Mouse (Mus musculus): ENCODE results near the gene Skint8. TPM values are rescaled to one million over a fixed set of nuclear protein-coding genes. Genes with fewer than 3 reads are reported as not detected.
"Not testable (repeated sequence)": the region's sequence is repeated elsewhere in the genome, so short reads cannot be mapped to it uniquely, and the experiment has no call there.

Gene Skint8
- total RNA-seq (2014; fragmentation: Nextera tagmentation) (not detected in 2 replicates), total RNA-seq (2017) (not detected in 2 replicates)

DNA sequence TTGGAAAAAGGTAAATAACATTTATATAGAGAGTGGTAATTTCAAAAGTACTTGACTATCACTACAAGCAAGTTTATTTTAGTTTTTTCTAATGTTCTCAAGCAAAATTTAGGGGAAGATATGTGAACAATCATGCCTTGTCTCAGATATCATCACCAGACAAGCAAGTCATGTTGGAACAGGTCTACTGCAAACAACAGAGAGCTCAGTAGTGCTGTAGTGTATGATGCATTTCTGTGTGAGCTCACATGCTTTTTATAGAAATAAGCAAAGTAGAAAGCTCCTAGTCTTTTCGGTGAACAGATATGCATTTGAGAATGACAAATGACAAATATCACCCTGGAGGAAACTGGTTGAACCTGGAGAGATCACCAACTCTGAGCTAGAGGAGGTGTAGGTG is at the start of gene Skint8:
Skint8 (plus strand) TSS at position 301 of the 400 bp plus-strand sequence.
- ATAC-seq (replicated peaks; ENCODE audit: low FRiP score, low TSS enrichment, poor library complexity, severe bottlenecking), result no peak

DNA sequence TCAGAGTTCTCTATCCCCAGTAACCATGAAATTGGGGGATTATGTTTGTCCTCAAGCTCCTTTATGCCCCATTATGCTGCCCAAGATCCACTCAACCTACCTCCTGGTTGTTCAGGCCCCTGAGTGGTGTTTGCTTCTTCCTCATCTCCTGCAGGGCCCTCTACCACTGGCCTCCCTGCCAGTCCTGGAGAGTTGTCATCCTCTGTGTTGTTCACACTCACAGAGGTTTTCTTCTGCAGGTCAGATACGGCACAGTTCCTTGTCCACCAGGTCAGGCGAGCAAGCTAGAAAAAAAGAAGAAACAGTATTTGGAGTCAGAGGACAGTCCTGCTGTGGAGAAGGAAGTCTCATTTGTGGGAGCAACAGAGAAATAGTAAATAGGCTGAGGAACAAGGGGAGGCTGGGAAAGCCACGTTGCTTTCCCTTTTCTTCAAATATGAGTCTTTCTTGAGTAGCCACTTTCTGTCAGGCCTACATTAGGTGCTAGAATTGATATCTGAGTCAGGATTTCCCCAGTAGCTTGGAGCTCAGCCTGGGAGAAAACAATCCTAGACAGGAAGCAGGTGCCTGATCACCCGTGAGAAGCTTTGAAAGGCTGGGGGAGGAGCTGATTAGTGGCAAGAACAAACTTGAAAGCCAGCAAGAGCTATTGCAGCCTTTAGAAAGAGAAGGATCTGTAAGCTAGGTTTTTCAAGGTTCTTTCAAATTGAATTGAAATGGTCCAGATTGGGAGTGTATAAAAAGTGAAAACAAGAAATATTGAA is 38.9 kb upstream of the Skint8 start:
- no peak for ATAC-seq (replicated peaks; ENCODE audit: low FRiP score, low TSS enrichment, poor library complexity, severe bottlenecking)

DNA sequence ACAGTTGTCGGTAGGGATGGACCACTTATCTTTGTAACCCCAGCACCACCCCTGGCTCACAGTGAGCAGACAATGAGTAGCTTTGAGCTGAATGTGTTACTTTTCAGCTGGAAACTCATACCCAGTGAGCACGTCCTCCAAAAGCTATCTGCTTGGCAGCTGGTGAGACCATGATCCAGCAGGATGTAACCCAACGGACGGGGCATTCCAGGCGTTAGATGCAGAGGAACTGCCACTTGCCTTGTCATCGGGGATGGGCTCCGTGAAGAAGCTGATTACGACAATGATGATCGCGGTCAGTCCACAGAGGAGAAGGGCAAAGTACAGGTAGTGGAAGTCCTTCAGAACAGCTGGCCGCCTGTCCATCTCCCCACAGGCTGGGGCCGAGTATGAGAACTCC is 35.6 kb upstream of the Skint8 start:
- ATAC-seq (replicated peaks; ENCODE audit: low FRiP score, low TSS enrichment, poor library complexity, severe bottlenecking), result no peak

- peak; percentile 76 for ATAC-seq (replicated peaks; ENCODE audit: low FRiP score, low TSS enrichment, poor library complexity, severe bottlenecking)
Measured at GRCm38 (mm10) chr4:111886018-111886417, 33.2 kb upstream of the Skint8 start.

- peak; percentile 72 for ATAC-seq (replicated peaks; ENCODE audit: low FRiP score, low TSS enrichment, poor library complexity, severe bottlenecking)
Measured at GRCm38 (mm10) chr4:111886607-111887006, 32.6 kb upstream of the Skint8 start.

DNA sequence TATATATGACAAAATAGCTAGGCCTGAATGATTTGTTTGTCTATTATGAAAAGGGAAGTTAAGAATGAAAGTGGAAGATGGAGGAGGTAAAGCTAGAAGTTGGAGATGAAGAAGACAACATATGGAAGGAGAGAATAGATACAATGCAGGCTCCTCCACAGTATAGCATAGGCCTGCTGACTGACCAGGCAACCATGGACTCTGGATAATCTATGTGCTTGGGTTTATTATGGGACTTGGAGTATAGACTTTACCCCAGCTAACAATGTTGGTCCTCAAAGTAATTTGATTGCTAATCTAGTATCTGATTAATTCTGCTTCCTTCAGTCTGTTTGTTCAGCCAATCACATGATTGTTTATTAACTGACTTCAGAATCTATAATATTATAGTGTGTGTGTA is 27.1 kb upstream of the Skint8 start:
- ATAC-seq (replicated peaks; ENCODE audit: low FRiP score, low TSS enrichment, poor library complexity, severe bottlenecking), result no peak

DNA sequence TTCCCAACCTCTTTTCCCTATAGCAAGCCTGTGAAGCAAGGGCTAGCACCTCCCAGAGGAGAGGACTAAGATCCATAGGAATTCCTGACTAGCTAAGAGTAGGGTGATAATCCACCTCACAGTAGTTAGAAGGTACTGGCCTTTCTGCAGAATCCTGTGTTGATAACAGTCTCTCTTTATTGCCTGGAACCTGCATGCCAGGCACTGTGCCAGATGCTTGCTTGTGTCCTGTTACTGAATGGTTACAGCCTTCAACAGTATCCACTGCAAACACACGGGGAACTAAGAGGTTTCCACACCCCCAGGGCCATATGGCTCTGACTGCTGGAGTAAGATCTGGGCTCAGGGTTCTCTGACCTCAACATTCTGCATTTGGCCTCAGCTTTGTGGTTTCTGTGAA is 21.4 kb upstream of the Skint8 start:
- ATAC-seq (replicated peaks; ENCODE audit: low FRiP score, low TSS enrichment, poor library complexity, severe bottlenecking), result no peak

DNA sequence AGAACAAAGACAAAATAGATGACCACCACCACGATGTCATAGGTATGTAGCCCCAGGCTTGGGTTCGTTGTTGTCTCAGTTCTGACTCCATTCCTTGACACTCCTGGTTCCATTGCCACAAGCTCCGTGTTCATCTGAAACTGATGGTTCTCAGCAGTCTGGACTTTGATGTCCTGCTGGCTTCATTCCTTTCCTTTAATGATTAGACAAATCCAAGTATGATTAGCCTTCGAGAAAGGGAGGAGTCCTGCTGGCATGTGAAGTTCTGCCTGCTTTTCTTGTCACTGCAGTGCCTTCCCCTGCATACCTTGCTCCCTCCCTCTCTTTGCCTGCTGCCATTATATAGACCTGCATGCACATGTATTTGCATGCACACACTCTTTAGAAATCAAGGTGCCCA is 20.6 kb upstream of the Skint8 start:
- ATAC-seq (replicated peaks; ENCODE audit: low FRiP score, low TSS enrichment, poor library complexity, severe bottlenecking), result no peak

GRCm38 (mm10) chr4:111900491-111900890 is 18.7 kb upstream of the Skint8 start:
- ATAC-seq (replicated peaks; ENCODE audit: low FRiP score, low TSS enrichment, poor library complexity, severe bottlenecking), result not testable (repeated sequence)

DNA sequence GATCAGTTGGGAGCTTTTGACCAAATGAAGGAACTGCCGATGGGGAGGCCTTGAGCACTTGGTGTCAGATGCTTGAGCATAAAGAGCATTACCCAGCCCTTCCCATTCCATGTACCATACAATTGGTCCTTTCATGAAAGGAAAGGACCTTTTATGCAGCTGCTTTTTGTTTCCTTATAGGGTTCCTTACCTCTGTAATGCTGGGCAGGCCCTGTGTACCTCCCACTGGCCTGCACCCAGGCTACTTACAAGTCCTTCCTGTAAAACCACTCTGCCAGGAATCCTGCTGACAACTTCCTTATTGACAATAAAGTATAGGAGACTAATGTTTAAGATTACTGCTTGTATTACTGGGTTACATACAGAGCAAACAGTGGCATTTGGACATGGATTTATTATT is 17.7 kb upstream of the Skint8 start:
- no peak for ATAC-seq (replicated peaks; ENCODE audit: low FRiP score, low TSS enrichment, poor library complexity, severe bottlenecking)

DNA sequence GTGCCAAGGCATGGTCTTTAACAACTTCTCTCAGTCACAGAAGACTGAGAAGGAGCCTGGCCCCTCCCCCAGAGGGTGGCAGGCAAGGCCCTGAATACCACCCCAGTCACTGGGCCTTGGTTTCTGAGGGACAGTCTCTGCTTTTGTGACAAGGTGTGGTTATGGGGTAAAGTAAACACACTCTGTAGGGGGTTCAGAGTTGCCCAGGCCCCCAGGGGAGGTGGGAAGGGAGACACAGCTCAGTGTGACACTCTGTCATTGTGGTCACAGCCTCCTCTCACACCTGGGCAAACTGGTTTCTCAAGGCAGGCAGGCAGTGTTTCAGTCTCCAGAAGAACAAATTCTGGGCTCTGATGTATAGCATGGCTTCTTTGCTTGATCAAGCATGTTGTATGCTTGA is 16.4 kb upstream of the Skint8 start, which contains the start of gene Slc5a9:
Slc5a9 (minus strand) TSS at position 144 of the 400 bp plus-strand sequence.
- no peak for ATAC-seq (replicated peaks; ENCODE audit: low FRiP score, low TSS enrichment, poor library complexity, severe bottlenecking)

- peak; percentile 87 for ATAC-seq (replicated peaks; ENCODE audit: low FRiP score, low TSS enrichment, poor library complexity, severe bottlenecking)
Measured at GRCm38 (mm10) chr4:111907926-111908325, 11.3 kb upstream of the Skint8 start.

GRCm38 (mm10) chr4:111961309-111961708 is 42.1 kb downstream of the Skint8 start:
- no peak for ATAC-seq (replicated peaks; ENCODE audit: low FRiP score, low TSS enrichment, poor library complexity, severe bottlenecking)

GRCm38 (mm10) chr4:111963241-111963640 is 44.0 kb downstream of the Skint8 start:
- not testable (repeated sequence) for ATAC-seq (replicated peaks; ENCODE audit: low FRiP score, low TSS enrichment, poor library complexity, severe bottlenecking)

DNA sequence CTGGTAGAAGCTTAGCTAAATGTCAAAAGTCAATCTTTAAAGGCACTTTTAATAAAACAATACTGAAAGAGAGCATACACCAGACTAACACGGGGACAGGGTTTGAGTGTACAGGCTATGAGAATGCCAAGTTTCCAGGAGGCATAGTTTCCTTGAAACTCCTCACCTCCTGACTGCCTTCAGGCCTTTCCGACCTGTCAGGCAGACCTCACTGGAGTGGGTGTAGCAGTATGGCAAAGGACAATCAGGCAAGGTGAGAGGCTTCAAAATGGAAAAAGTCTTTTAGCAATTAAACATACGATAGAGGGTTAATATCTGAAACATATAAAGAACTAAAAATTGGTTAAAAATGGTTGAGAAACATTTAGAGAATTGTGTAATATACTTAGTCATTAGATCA is 44.5 kb downstream of the Skint8 start:
- ATAC-seq (replicated peaks; ENCODE audit: low FRiP score, low TSS enrichment, poor library complexity, severe bottlenecking), result no peak

DNA sequence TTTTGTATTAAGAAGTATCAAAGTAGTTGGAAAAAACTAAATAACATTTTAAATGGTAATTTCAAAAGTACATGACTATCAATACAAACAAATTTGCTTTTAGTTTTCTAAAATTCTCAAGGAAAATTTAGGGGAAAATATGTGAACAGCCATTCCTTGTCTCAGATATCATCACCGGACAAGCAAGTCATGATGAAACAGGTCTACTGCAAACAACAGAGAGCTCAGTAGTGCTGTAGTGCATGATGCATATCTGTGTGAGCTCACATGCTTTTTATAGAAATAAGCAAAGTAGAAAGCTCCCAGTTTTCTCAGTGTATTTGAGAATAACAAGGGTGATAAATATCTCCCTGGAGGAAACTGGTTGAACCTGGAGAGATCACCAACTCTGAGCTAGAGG is 53.4 kb downstream of the Skint8 start, which contains the start of gene Skint7:
Skint7 (plus strand) TSS at position 301 of the 400 bp plus-strand sequence.
- ATAC-seq (replicated peaks; ENCODE audit: low FRiP score, low TSS enrichment, poor library complexity, severe bottlenecking), result no peak

Other genes starting within 250 kb of the Skint8 start
- 9.5 and 11.1 TPM in 2 replicates for gene Spata6, start 199.4 kb upstream of the Skint8 start, total RNA-seq (2014; fragmentation: Nextera tagmentation)
- gene Spata6, start 199.4 kb upstream of the Skint8 start, total RNA-seq (2017), result 6.3 and 7.9 TPM in 2 replicates
- gene Slc5a9, start 16.5 kb upstream of the Skint8 start, total RNA-seq (2014; fragmentation: Nextera tagmentation), result not detected in 2 replicates
- not detected in 2 replicates for gene Slc5a9, start 16.5 kb upstream of the Skint8 start, total RNA-seq (2017)
- not detected in 2 replicates for gene Skint7, start 53.5 kb downstream of the Skint8 start, total RNA-seq (2014; fragmentation: Nextera tagmentation)
- not detected in 2 replicates for gene Skint7, start 53.5 kb downstream of the Skint8 start, total RNA-seq (2017)
- not detected in 2 replicates for gene Skint1, start 86.9 kb downstream of the Skint8 start, total RNA-seq (2014; fragmentation: Nextera tagmentation)
- not detected in 2 replicates for gene Skint1, start 86.9 kb downstream of the Skint8 start, total RNA-seq (2017)
- not detected in 2 replicates for gene Skint4, start 152.6 kb downstream of the Skint8 start, total RNA-seq (2014; fragmentation: Nextera tagmentation)
- gene Skint4, start 152.6 kb downstream of the Skint8 start, total RNA-seq (2017), result not detected in 2 replicates

All from megakaryocyte-erythroid progenitor cell, adult 5-6 weeks (primary cell).